Mouse (Mus musculus) liver, postnatal 0 days (tissue): ENCODE measurements around the gene Gm38393. TPM values are rescaled to one million over a fixed set of nuclear protein-coding genes. Genes with fewer than 3 reads are reported as not detected.
A peak's percentile ranks its signal among the peaks of the same experiment; 100 is the strongest.

Experiments used
- ATAC-seq: fragments of 200-750 bp; cut with Nextera tagmentation; 2 replicates; pipeline ENCODE4 v1.8.0; 2017; ENCODE audit warnings: mild to moderate bottlenecking, moderate library complexity
- DNase-seq: peaks from one replicate; pipeline ENCODE4 v3.0.0-alpha.2; 2016
- H3K27ac ChIP-seq: fragments of 300-500 bp; sonication (generic); 2 replicates; pipeline ENCODE4 v1.5.1; 2014; ENCODE audit warnings: antibody characterized with exemption, moderate library complexity, mild to moderate bottlenecking, low read depth
- H3K27me3 ChIP-seq: fragments of 300-500 bp; sonication (generic); 2 replicates; pipeline ENCODE4 v1.6.1; 2014; ENCODE audit warnings: low read length, control low read depth, mixed read lengths; ENCODE audit not compliant: insufficient read depth
- H3K36me3 ChIP-seq: fragments of 300-500 bp; sonication (generic); replicated peaks from 2 replicates; pipeline ENCODE4 v1.6.1; 2014; ENCODE audit warnings: mild to moderate bottlenecking, control low read depth, low read length, moderate library complexity, mixed read lengths; ENCODE audit not compliant: insufficient read depth
- H3K4me1 ChIP-seq: fragments of 300-500 bp; sonication (generic); 2 replicates; pipeline ENCODE4 v1.6.1; 2014; ENCODE audit warnings: antibody characterized with exemption, mild to moderate bottlenecking, control low read depth; ENCODE audit not compliant: insufficient read depth
- H3K4me2 ChIP-seq: fragments of 300-500 bp; sonication (generic); 2 replicates; pipeline ENCODE4 v1.6.1; 2014; ENCODE audit warnings: low read depth, mild to moderate bottlenecking, low read length, moderate library complexity, mixed read lengths
- H3K4me3 ChIP-seq: fragments of 300-500 bp; sonication (generic); 2 replicates; pipeline ENCODE4 v1.5.1; 2014; ENCODE audit warnings: low read depth, low read length
- H3K9ac ChIP-seq: fragments of 300-500 bp; sonication (generic); replicated peaks from 2 replicates; pipeline ENCODE4 v1.6.1; 2014; ENCODE audit warnings: mild to moderate bottlenecking, moderate library complexity
- H3K9me3 ChIP-seq: fragments of 300-500 bp; sonication (generic); 2 replicates; pipeline ENCODE4 v1.6.1; 2016; ENCODE audit warnings: mild to moderate bottlenecking, control low read depth, low read length, mixed read lengths
- CTCF ChIP-seq: sonication (generic); IDR thresholded peaks from 2 replicates; pipeline ENCODE4 v1.5.1; 2016; ENCODE audit warnings: antibody characterized with exemption, low read depth
- EP300 ChIP-seq: IDR thresholded peaks from 2 replicates; pipeline ENCODE4 v1.6.1; 2016; ENCODE audit warnings: antibody characterized with exemption, low read depth, mild to moderate bottlenecking
- WGBS: fragments of 180-500 bp; shearing (Covaris S2); extraction: QIAGEN DNeasy Blood & Tissue Kit; methylation state at CpG from one replicate; pipeline ENCODE4 v1.1.7; 2014; ENCODE audit not compliant: insufficient replicate concordance; 5-methylcytosine and 5-hydroxymethylcytosine counted together
- polyA plus RNA-seq: library from polyadenylated mRNA; unstranded; fragments of >200 nt; fragmentation: Nextera tagmentation; extraction: Ambion mirVana; gene quantifications from 2 replicates; pipeline ENCODE4 v1.2.1, GENCODE M21; 2015

The Gm38393 gene
- polyA plus RNA-seq, 1 experiment from 2014 or later: 0.02 TPM

GRCm38 (mm10) chr7:60003006-60003865 is 1.6 kb downstream of the Gm38393 start:
- H3K36me3 ChIP-seq: no peaks in the 10 kb centered on the region
- peak overlapping the region; percentile 68 for H3K4me2 ChIP-seq
- H3K4me3 ChIP-seq: no peak overlapping the region
- no peaks in the 10 kb centered on the region for H3K4me1 ChIP-seq
- TF ChIP-seq CTCF: no peak
- TF ChIP-seq EP300: no peak
- H3K27ac ChIP-seq: no peak overlapping the region
- H3K27me3 ChIP-seq: no peaks in the 10 kb centered on the region
- no peak overlapping the region for H3K9ac ChIP-seq
- ATAC-seq (no peak), DNase-seq (no peak)
- no peaks in the 10 kb centered on the region for H3K9me3 ChIP-seq
- 62% methylated on average over 12 of the region's 12 CpGs for WGBS

GRCm38 (mm10) chr7:59978646-59979045 is 26.2 kb downstream of the Gm38393 start:
- no peak overlapping the region for H3K4me2 ChIP-seq
- H3K9ac ChIP-seq: no peak overlapping the region
- WGBS: 54% methylated on average over 1 of the region's 1 CpGs
- ATAC-seq (no peak), DNase-seq (no peak)
- no peak overlapping the region for H3K4me3 ChIP-seq
- TF ChIP-seq EP300 (no peak), CTCF (no peak)
- no peaks in the 10 kb centered on the region for H3K36me3 ChIP-seq
- H3K4me1 ChIP-seq: no peaks in the 10 kb centered on the region
- no peaks in the 10 kb centered on the region for H3K9me3 ChIP-seq
- no peak overlapping the region for H3K27ac ChIP-seq
- H3K27me3 ChIP-seq: no peaks in the 10 kb centered on the region

Other genes with a start within 250 kb of the Gm38393 start
- gene Snurf, start within 50 bp of the Gm38393 start, polyA plus RNA-seq: 3.7 and 7.0 TPM in 2 replicates
- 4.4 and 4.9 TPM in 2 replicates for gene Snrpn, start 135.2 kb upstream of the Gm38393 start, polyA plus RNA-seq